Mouse (Mus musculus) adrenal gland, postnatal 14 days (tissue): Measurements from ENCODE around the gene Tmem256. TPM values are rescaled to one million over a fixed set of nuclear protein-coding genes. Genes with fewer than 3 reads are reported as not detected.

Source experiments
- DNase-seq: peaks from one replicate; pipeline ENCODE4 v3.0.0; 2021; ENCODE audit warnings: mixed read lengths
- microRNA-seq, 2 experiments: library from miRNA; unstranded; fragments of <30 nt; microRNA quantifications; one replicate each; pipeline ENCODE4 v1.2.0; 2021
- total RNA-seq: library from RNA; stranded (reverse); gene quantifications from 2 replicates; pipeline ENCODE4 v1.2.3, GENCODE M21; 2021

Gene Tmem256
- total RNA-seq, 1 experiment from 2014 or later: 128 TPM

- DNase-seq: peak; percentile 35
These were observed 45.3 kb downstream of the Tmem256 start for GRCm38 (mm10) chr11:69883527-69884151.

DNA sequence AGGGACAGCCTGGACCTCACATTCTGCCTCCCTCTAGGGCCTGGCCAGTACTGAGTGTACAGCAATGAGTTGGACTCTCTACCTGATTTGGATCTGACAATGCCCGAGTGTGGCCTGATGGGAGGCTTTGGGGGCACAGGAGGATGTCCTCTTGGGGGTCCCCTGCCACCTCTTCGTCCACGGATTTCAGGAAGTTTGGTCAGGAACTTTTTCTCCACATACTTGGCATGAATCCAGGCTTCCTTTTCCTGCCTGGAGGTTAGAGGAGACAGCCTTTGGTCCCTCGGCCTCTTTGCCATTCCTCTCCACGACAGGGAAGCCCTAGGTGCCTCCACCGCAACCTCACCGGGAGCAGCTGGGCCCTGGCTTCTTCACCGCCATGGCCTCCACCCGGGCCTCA lies 45.9 kb downstream of the Tmem256 start:
- DNase-seq: no peak

GRCm38 (mm10) chr11:69884663-69885062 lies 46.3 kb downstream of the Tmem256 start:
- DNase-seq: no peak

DNA sequence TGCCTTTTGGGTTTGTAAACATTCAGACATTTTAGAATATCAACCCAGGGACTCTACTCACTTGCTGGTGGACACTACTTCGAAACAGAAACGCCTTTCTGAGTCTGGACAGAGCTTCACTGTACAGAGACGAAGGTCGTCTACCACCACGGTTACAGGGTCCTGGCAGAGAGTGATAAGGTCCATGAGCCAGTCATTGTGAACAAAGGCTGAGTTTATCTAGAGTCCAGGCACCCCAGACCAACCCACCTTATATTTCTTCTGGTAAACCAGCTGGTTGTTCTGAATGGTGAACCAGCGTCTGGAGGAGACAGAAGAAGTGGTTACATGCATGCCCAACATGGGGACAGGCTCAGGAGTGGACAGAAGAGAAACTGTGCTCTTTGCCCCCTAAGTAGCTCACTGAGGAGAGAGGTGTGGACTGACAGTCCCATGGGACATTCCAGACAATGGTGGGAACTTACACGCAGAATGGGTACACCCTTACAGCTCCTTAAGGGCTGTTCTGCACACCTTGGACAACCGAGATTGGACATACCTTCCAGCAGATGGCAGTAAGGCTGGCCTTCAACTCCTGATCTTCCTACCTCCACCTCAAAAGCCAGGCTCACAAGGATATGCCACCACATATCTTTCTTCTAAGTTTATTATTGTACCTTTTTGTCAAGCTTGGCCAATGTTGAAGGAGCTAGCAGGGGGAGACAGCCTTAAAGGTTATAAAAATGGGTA lies 48.8 kb downstream of the Tmem256 start:
- DNase-seq: no peak

Small RNAs within 50 kb of the gene (microRNA-seq; reads per million reads assigned to microRNA genes)
- gene Mir6924: 0 reads per million in 2 experiments

Other genes starting within 250 kb of the Tmem256 start
- 37.4 and 39.7 TPM in 2 replicates for gene Atp1b2, start 232.6 kb upstream of the Tmem256 start, total RNA-seq
- gene Shbg, start 220.6 kb upstream of the Tmem256 start, total RNA-seq: not detected in 2 replicates
- gene Sat2, start 216.5 kb upstream of the Tmem256 start, total RNA-seq: 7.9 and 8.2 TPM in 2 replicates
- 75.5 and 84.3 TPM in 2 replicates for gene Fxr2, start 205.5 kb upstream of the Tmem256 start, total RNA-seq
- 0.45 TPM in 1 of 2 replicates, not detected in the other for gene Sox15, start 183.2 kb upstream of the Tmem256 start, total RNA-seq
- gene Mpdu1, start 175.9 kb upstream of the Tmem256 start, total RNA-seq: 96.2 and 101 TPM in 2 replicates
- 8.6 and 12.2 TPM in 2 replicates for gene Cd68, start 172.4 kb upstream of the Tmem256 start, total RNA-seq
- 642 and 752 TPM in 2 replicates for gene Eif4a1, start 166.1 kb upstream of the Tmem256 start, total RNA-seq
- 71.6 and 72.4 TPM in 2 replicates for gene Senp3, start 156.4 kb upstream of the Tmem256 start, total RNA-seq
- 2.7 and 4.0 TPM in 2 replicates for gene Tnfsf13, start 152.7 kb upstream of the Tmem256 start, total RNA-seq
- 20.3 and 21.5 TPM in 2 replicates for gene Tnfsf12, start 142.7 kb upstream of the Tmem256 start, total RNA-seq
- gene Tnfsfm13, start 142.4 kb upstream of the Tmem256 start, total RNA-seq: 3.9 and 4.6 TPM in 2 replicates
- gene Polr2a, start 79.9 kb upstream of the Tmem256 start, total RNA-seq: 78.0 and 84.0 TPM in 2 replicates
- gene Slc35g3, start 76.5 kb upstream of the Tmem256 start, total RNA-seq: not detected in 2 replicates
- gene Zbtb4, start 72.6 kb upstream of the Tmem256 start, total RNA-seq: 39.9 and 42.4 TPM in 2 replicates
- 2.4 and 3.2 TPM in 2 replicates for gene Chrnb1, start 42.6 kb upstream of the Tmem256 start, total RNA-seq
- 3.5 and 3.8 TPM in 2 replicates for gene Fgf11, start 36.7 kb upstream of the Tmem256 start, total RNA-seq
- 0.74 and 1.1 TPM in 2 replicates for gene Tmem102, start 32.9 kb upstream of the Tmem256 start, total RNA-seq
- gene Gm39566, start 23.2 kb upstream of the Tmem256 start, total RNA-seq: not detected in 2 replicates
- not detected in 2 replicates for gene Spem2, start 20.0 kb upstream of the Tmem256 start, total RNA-seq
- gene Spem1, start 16.3 kb upstream of the Tmem256 start, total RNA-seq: 0.38 TPM in 1 of 2 replicates, not detected in the other
- 17.6 and 20.6 TPM in 2 replicates for gene Nlgn2, start 730 bp upstream of the Tmem256 start, total RNA-seq
- 50.5 and 51.3 TPM in 2 replicates for gene Plscr3, start 7.9 kb downstream of the Tmem256 start, total RNA-seq
- gene Tnk1, start 20.2 kb downstream of the Tmem256 start, total RNA-seq: 0.30 TPM in 1 of 2 replicates, not detected in the other
- gene Tmem95, start 39.5 kb downstream of the Tmem256 start, total RNA-seq: not detected in 2 replicates
- gene Kctd11, start 42.9 kb downstream of the Tmem256 start, total RNA-seq: 4.1 and 4.4 TPM in 2 replicates
- 2.1 and 14.4 TPM in 2 replicates for gene Acap1, start 57.0 kb downstream of the Tmem256 start, total RNA-seq
- gene 2810408A11Rik, start 62.5 kb downstream of the Tmem256 start, total RNA-seq: 1.8 and 2.1 TPM in 2 replicates
- gene Neurl4, start 62.6 kb downstream of the Tmem256 start, total RNA-seq: 45.9 and 48.8 TPM in 2 replicates
- 52.3 and 57.3 TPM in 2 replicates for gene Gps2, start 75.4 kb downstream of the Tmem256 start, total RNA-seq
- 616 and 636 TPM in 2 replicates for gene Eif5a, start 83.4 kb downstream of the Tmem256 start, total RNA-seq
- 27.3 and 39.6 TPM in 2 replicates for gene Ybx2, start 97.3 kb downstream of the Tmem256 start, total RNA-seq
- gene Slc2a4, start 109.7 kb downstream of the Tmem256 start, total RNA-seq: 65.2 and 78.7 TPM in 2 replicates
- 1.1 TPM in 1 of 2 replicates, not detected in the other for gene Cldn7, start 126.3 kb downstream of the Tmem256 start, total RNA-seq
- 128 and 129 TPM in 2 replicates for gene Ctdnep1, start 142.6 kb downstream of the Tmem256 start, total RNA-seq
- gene Elp5, start 144.0 kb downstream of the Tmem256 start, total RNA-seq: 65.2 and 73.2 TPM in 2 replicates
- gene Gabarap, start 152.6 kb downstream of the Tmem256 start, total RNA-seq: 344 and 351 TPM in 2 replicates
- gene Phf23, start 157.3 kb downstream of the Tmem256 start, total RNA-seq: 47.3 and 53.2 TPM in 2 replicates
- 16.0 and 23.1 TPM in 2 replicates for gene Dvl2, start 162.1 kb downstream of the Tmem256 start, total RNA-seq
- 1,177 and 1,207 TPM in 2 replicates for gene Acadvl, start 176.9 kb downstream of the Tmem256 start, total RNA-seq
- gene Dlg4, start 178.4 kb downstream of the Tmem256 start, total RNA-seq: 31.9 and 37.0 TPM in 2 replicates
- 2.2 and 47.3 TPM in 2 replicates for gene Asgr1, start 215.6 kb downstream of the Tmem256 start, total RNA-seq